Mouse (Mus musculus): ENCODE measurements around the gene Rora.

- no peak for TF ChIP-seq POLR2A (IDR thresholded peaks at IDR 0.05; ENCODE audit: insufficient read length, low read depth)
- no peak for TF ChIP-seq USF1 (IDR thresholded peaks at IDR 0.05; ENCODE audit: low read depth)
- no peak for TF ChIP-seq TCF3 (IDR thresholded peaks at IDR 0.05; ENCODE audit: insufficient read length, low read depth)
- no peak for TF ChIP-seq E2F4 (IDR thresholded peaks at IDR 0.05; ENCODE audit: insufficient read depth)
- no peak for TF ChIP-seq TCF12 (IDR thresholded peaks at IDR 0.05; ENCODE audit: insufficient read depth, poor library complexity, severe bottlenecking)
- no peak for TF ChIP-seq MAX (IDR thresholded peaks at IDR 0.05; ENCODE audit: low read depth)
- TF ChIP-seq MYOD1 (IDR thresholded peaks at IDR 0.05; ENCODE audit: control insufficient read depth in 1 of 3, insufficient read length in 2 of 3, low read depth in 2 of 3): no peak
These were observed 651.4 kb downstream of the Rora start for GRCm38 (mm10) chr9:69304991-69305390.
